35 mouse cellular contexts compared by ENCODE assay signal in the genomic region with DNA sequence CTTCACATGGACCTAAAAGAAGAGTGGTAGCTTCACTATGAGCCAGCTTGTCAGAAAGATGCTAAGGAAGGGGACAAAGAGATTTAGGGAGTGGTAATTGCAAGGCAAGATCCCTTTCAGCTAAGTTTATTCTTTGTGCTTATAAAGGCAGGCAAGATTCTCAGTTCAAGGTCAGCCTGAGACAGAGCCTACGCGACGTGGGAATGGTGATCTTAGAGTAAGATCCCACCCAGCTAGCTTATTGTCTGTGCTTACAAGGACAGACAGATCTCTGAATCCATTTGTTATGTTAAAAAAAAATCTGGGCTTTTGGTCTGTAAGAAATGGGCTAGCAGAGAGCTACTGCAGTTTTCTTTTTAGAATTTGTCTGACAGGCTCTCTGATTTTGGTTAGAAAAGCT.
"Had no signal": no experiment of that assay in that cellular context is flagged by ENCODE, and none has a peak within 500 bp of the region (broad histone marks: within the 10 kb centered on the region; RNA-seq: fewer than 3 reads in every experiment).

No protein-coding gene starts in this region.

- H3K9ac ChIP-seq: heart, embryonic 12.5 days; heart, embryonic 13.5 days; heart, embryonic 15.5 days; hindbrain, embryonic 12.5 days; hindbrain, embryonic 13.5 days; hindbrain, embryonic 14.5 days; hindbrain, embryonic 15.5 days; intestine, embryonic 15.5 days; kidney, embryonic 15.5 days had no signal

- DNase-seq: heart, postnatal 10 days; heart, postnatal 14 days; heart, postnatal 36 days; heart, postnatal 4 days; kidney, adult 11 months; kidney, adult 18-20 months; kidney, adult 2 months; kidney, adult 8-10 months; kidney, adult 9 months; kidney, postnatal 10 days; kidney, postnatal 14 days; kidney, postnatal 25 days; kidney, postnatal 36 days; kidney, postnatal 4 days; layer of hippocampus, adult 9-11 months; layer of hippocampus, postnatal 36 days had no signal

- H3K9me3 ChIP-seq: heart, embryonic 10.5 days; heart, embryonic 12.5 days; heart, embryonic 13.5 days; heart, embryonic 15.5 days; hindbrain, embryonic 12.5 days; hindbrain, embryonic 13.5 days; hindbrain, embryonic 15.5 days; intestine, embryonic 15.5 days; kidney, embryonic 15.5 days had no signal

- H3K4me2 ChIP-seq: heart, embryonic 12.5 days; heart, embryonic 13.5 days; heart, embryonic 15.5 days; hindbrain, embryonic 12.5 days; hindbrain, embryonic 13.5 days; hindbrain, embryonic 14.5 days; hindbrain, embryonic 15.5 days; intestine, embryonic 15.5 days; kidney, embryonic 15.5 days had no signal

- H3K36me3 ChIP-seq: heart, embryonic 10.5 days; heart, embryonic 12.5 days; heart, embryonic 13.5 days; heart, embryonic 15.5 days; hindbrain, embryonic 10.5 days; hindbrain, embryonic 12.5 days; hindbrain, embryonic 13.5 days; hindbrain, embryonic 15.5 days; intestine, embryonic 15.5 days; kidney, embryonic 15.5 days had no signal

- H3K4me3 ChIP-seq: heart, embryonic 10.5 days; heart, embryonic 12.5 days; heart, embryonic 13.5 days; heart, embryonic 15.5 days; hindbrain, embryonic 10.5 days; hindbrain, embryonic 12.5 days; hindbrain, embryonic 13.5 days; hindbrain, embryonic 15.5 days; intestine, embryonic 15.5 days; kidney, embryonic 15.5 days; layer of hippocampus, adult 2 months; left cerebral cortex, adult 2 months had no signal

- H3K4me1 ChIP-seq: heart, embryonic 10.5 days; heart, embryonic 12.5 days; heart, embryonic 13.5 days; heart, embryonic 15.5 days; hindbrain, embryonic 10.5 days; hindbrain, embryonic 12.5 days; hindbrain, embryonic 13.5 days; hindbrain, embryonic 15.5 days; intestine, embryonic 15.5 days; kidney, embryonic 15.5 days had no signal

- H3K27me3 ChIP-seq: heart, embryonic 12.5 days; heart, embryonic 13.5 days; heart, embryonic 15.5 days; hindbrain, embryonic 12.5 days; hindbrain, embryonic 13.5 days; hindbrain, embryonic 15.5 days; intestine, embryonic 15.5 days; kidney, embryonic 15.5 days had no signal

- ATAC-seq: hindbrain, embryonic 16.5 days; hindbrain, postnatal 0 days; inflammation-experienced regulatory T-cells, adult 6 months; intestine, embryonic 15.5 days; intestine, embryonic 16.5 days; intestine, postnatal 0 days had no signal

- H3K27ac ChIP-seq: heart, embryonic 10.5 days; heart, embryonic 13.5 days; heart, embryonic 15.5 days; hindbrain, embryonic 10.5 days; hindbrain, embryonic 12.5 days; hindbrain, embryonic 13.5 days; hindbrain, embryonic 14.5 days; hindbrain, embryonic 15.5 days; hindbrain, postnatal 0 days; intestine, embryonic 15.5 days; kidney, embryonic 15.5 days; kidney, postnatal 0 days; layer of hippocampus, adult 2 months; left cerebral cortex, adult 2 months had no signal
